Comparison of ENCODE assay signal across 10 mouse cellular contexts in the genomic region with DNA sequence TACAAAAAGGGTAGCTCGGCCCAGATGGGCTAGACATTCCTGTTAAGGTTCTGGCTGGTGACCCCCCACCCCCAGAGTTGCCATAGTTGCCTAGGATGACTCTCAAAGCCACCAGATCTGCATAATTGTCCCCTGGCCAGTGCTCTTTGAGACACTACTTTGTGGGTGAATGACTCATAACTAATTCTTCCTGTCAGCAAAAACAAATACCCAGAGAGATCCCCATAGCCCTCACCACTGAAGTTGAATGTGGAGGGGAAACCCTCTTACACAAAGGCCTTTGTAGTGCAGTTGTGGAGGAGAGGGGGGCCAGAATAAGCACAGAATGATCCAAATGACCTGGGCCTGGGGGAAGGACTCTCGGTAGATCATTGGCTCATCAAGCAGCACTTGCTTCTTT. TPM values are rescaled to one million over a fixed set of nuclear protein-coding genes. Genes with fewer than 3 reads are reported as not detected.
DNase-seq lines count a peak whose midpoint lies in the region; ATAC-seq and TF ChIP-seq lines count a peak whose summit lies in the region.
"Had no signal": no experiment of that assay in that cellular context is flagged by ENCODE, and none has a peak within 500 bp of the region (broad histone marks: within the 10 kb centered on the region; RNA-seq: fewer than 3 reads in every experiment).

No protein-coding gene starts in this region.

- TF ChIP-seq CTCF in small intestine, adult 2 months (IDR thresholded peaks at IDR 0.05; ENCODE audit: extremely low read depth, insufficient read length, insufficient replicate concordance, low read depth, low read length) = no peak

- H3K4me1 ChIP-seq in lung, embryonic 16.5 days (replicated peaks; ENCODE audit: control insufficient read depth, insufficient read depth, low read length) = peaks cover 14% of the 10 kb centered on the region; the same call in 1 of the 2 replicates
- H3K4me1 ChIP-seq in small intestine, adult 2 months (ENCODE audit: control insufficient read depth, insufficient read depth, insufficient read length, low read length) = peaks cover 42% of the 10 kb centered on the region

- WGBS in lung, embryonic 16.5 days = 41% methylated on average over 2 of the region's 2 CpGs
- 63% methylated on average over 2 of the region's 2 CpGs for WGBS in small intestine, adult 2 months

- H3K9ac ChIP-seq in lung, embryonic 16.5 days (ENCODE audit: low read length) = no peak overlapping the region

- no peak overlapping the region for H3K4me3 ChIP-seq in lung, embryonic 16.5 days (ENCODE audit: low read length)
- no peak overlapping the region for H3K4me3 ChIP-seq in small intestine, adult 2 months (ENCODE audit: low read depth, low read length)

- H3K9me3 ChIP-seq in lung, embryonic 16.5 days (ENCODE audit: control insufficient read depth, low read length) = no peaks in the 10 kb centered on the region

- H3K27me3 ChIP-seq in lung, embryonic 16.5 days (ENCODE audit: control insufficient read depth, insufficient read depth, low read depth, low read length) = no peaks in the 10 kb centered on the region
- H3K27me3 ChIP-seq in small intestine, adult 2 months (ENCODE audit: control insufficient read depth, insufficient read depth, low read length) = no peaks in the 10 kb centered on the region

- H3K36me3 ChIP-seq in lung, embryonic 16.5 days (ENCODE audit: control insufficient read depth, insufficient read depth, low read length) = no peaks in the 10 kb centered on the region
- no peaks in the 10 kb centered on the region for H3K36me3 ChIP-seq in small intestine, adult 2 months (ENCODE audit: control insufficient read depth, insufficient read depth, low read length)

- DNase-seq in lung, postnatal 36 days = no peak
- DNase-seq in c-Kit-positive CD71-negative TER-119-negative erythroid progenitor cells, embryonic 14.5 days (ENCODE audit: low read depth) = peak; percentile 19
- DNase-seq in induced T-regulatory cell, adult 2 months (ENCODE audit: low read depth) = peak; percentile 2
- no peak for DNase-seq in B cell, adult 2 months
- DNase-seq in thymus, adult 18-20 months = no peak
- DNase-seq: heart, adult 18-20 months; kidney, adult 8-10 months; thymus, postnatal 14 days had no signal

- H3K4me2 ChIP-seq in lung, embryonic 16.5 days (ENCODE audit: low read depth, low read length) = no peak overlapping the region

- ATAC-seq in lung, embryonic 16.5 days (ENCODE audit: low read depth) = no peak

- TF ChIP-seq POLR2A in small intestine, adult 2 months (IDR thresholded peaks at IDR 0.05; ENCODE audit: low read depth, low read length) = no peak

- peak overlapping the region; percentile 59 for H3K27ac ChIP-seq in lung, embryonic 16.5 days (ENCODE audit: low read length)
- H3K27ac ChIP-seq in small intestine, adult 2 months (ENCODE audit: insufficient read depth, low read depth, low read length) = peak overlapping the region; percentile 78

RNA-seq across cellular contexts. Expression of a gene that starts 21.6 kb away (rescaled TPM):
- 0.24 and 0.39 TPM in 2 replicates for polyA plus RNA-seq in lung, embryonic 16.5 days (2015; fragmentation: Nextera tagmentation; extraction: Ambion mirVana)
- not detected in 2 replicates for polyA plus RNA-seq in small intestine, adult 2 months (2012; rRNA removed)

RNA-seq across cellular contexts. Expression of a gene that starts 55.1 kb away (rescaled TPM):
- 6.2 TPM in 1 of 2 replicates, not detected in the other for polyA plus RNA-seq in lung, embryonic 16.5 days (2015; fragmentation: Nextera tagmentation; extraction: Ambion mirVana)
- polyA plus RNA-seq in small intestine, adult 2 months (2012; rRNA removed) = not detected in 2 replicates

Comparison
In these comparisons a context has a peak if more than half of its experiments do, and no peak if none do; other contexts are left out.
1. DNase-seq: peak in c-Kit-positive CD71-negative TER-119-negative erythroid progenitor cells, embryonic 14.5 days (single experiment) and induced T-regulatory cell, adult 2 months (single experiment); none in lung, postnatal 36 days (single experiment), B cell, adult 2 months (0 of 2) and thymus, adult 18-20 months (0 of 2).